Comparison of ENCODE assay signal across 14 mouse cellular contexts in genomic region chr16:52057335-52057734, GRCm38 (mm10).
"Had no signal": no experiment of that assay in that cellular context is flagged by ENCODE, and none has a peak within 500 bp of the region (broad histone marks: within the 10 kb centered on the region; RNA-seq: fewer than 3 reads in every experiment).

No protein-coding gene starts in this region.

- ATAC-seq: liver, postnatal 0 days; midbrain, embryonic 15.5 days had no signal

- H3K9me3 ChIP-seq: limb, embryonic 12.5 days; liver, embryonic 13.5 days; lung, embryonic 15.5 days; megakaryocyte, embryonic 14.5 days; midbrain, embryonic 15.5 days; neural tube, embryonic 12.5 days had no signal

- DNase-seq: kidney, postnatal 25 days; layer of hippocampus, postnatal 36 days; liver; liver, embryonic 13.5 days; liver, postnatal 0 days; lung, postnatal 14 days; thymus, postnatal 4 days had no signal

- H3K27ac ChIP-seq: limb, embryonic 12.5 days; liver, embryonic 13.5 days; lung, embryonic 15.5 days; midbrain, embryonic 15.5 days; neural tube, embryonic 12.5 days; stomach, postnatal 0 days had no signal

- H3K9ac ChIP-seq: limb, embryonic 12.5 days; liver, embryonic 13.5 days; liver, postnatal 0 days; lung, embryonic 15.5 days; midbrain, embryonic 15.5 days; neural tube, embryonic 12.5 days had no signal

- H3K4me3 ChIP-seq: limb, embryonic 12.5 days; liver, embryonic 13.5 days; lung, embryonic 15.5 days; megakaryocyte, embryonic 14.5 days; midbrain, embryonic 15.5 days; neural tube, embryonic 12.5 days had no signal

- H3K4me2 ChIP-seq: limb, embryonic 12.5 days; liver, embryonic 13.5 days; lung, embryonic 15.5 days; midbrain, embryonic 11.5 days; midbrain, embryonic 15.5 days; neural tube, embryonic 12.5 days had no signal

- H3K36me3 ChIP-seq: liver, embryonic 13.5 days; lung, embryonic 15.5 days; midbrain, embryonic 15.5 days; neural tube, embryonic 12.5 days had no signal

- H3K27me3 ChIP-seq: limb, embryonic 12.5 days; liver, embryonic 13.5 days; lung, embryonic 15.5 days; megakaryocyte, embryonic 14.5 days; midbrain, embryonic 15.5 days; neural tube, embryonic 12.5 days had no signal
